Mouse (Mus musculus) frontal cortex, adult 2 months (tissue): ENCODE measurements around the gene Onecut3. TPM values are rescaled to one million over a fixed set of nuclear protein-coding genes. Genes with fewer than 3 reads are reported as not detected.
A peak's percentile ranks its signal among the peaks of the same experiment; 100 is the strongest.

Experiments
- DNase-seq, 2 experiments: peaks; one replicate each; pipeline ENCODE4 v3.0.0; 2022; ENCODE audit warnings: low spot score in 1 of 2; ENCODE audit errors: extremely low spot score in 1 of 2
- polyA plus RNA-seq: library from polyadenylated mRNA; depleted of rRNA; stranded (reverse); fragments of >200 nt; gene quantifications from 2 replicates; pipeline ENCODE4 v1.2.3, GENCODE M21; 2012; rRNA removed

Onecut3 gene
- 0.02 and 0.04 TPM in 2 replicates for polyA plus RNA-seq

DNA sequence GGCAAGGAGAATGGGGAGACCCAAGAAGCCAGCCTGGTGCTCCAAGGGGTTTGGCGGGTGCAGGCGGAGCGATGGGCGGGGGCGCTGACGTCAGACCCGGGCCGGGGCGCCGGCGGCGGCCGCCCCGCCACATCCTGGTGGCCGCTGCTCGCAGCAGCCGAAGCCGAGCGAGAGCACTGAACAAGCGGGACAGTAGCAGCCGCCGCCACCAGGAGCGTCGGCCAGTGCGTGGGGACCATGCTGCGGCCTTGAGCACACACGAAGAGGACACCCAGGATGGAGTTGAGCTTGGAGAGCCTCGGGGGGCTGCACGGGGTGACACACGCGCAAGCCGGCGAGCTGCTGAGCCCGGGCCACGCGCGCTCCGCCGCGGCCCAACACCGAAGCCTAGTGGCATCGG, at the start of gene Onecut3:
TSS of gene Onecut3 (plus strand) at position 104 of the 400 bp plus-strand sequence.
- DNase-seq: no peak

DNA sequence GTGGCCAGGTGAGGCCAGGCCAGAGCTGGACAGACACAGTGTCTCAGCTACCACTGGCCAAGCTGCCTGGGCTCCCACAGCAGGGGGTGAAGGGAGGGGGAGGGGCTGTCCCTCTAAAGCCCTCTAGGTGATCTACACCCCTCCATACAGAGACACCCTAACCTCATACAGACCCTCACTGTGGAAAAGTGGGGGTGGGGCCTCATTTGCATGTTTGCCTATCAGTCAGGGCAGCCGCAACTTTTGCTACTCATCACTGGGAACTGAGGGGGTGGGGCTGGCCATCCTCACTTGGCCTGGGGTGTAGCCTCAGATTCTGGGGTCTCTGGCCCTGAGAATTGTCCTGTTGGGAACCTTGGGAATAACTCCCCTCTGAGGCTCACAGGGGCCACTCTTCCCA, 49.6 kb upstream of the Onecut3 start:
- no peak for DNase-seq

- DNase-seq: peak; percentile 52 to 84
Observed at GRCm38 (mm10) chr10:80445898-80446601, 48.6 kb upstream of the Onecut3 start.

DNA sequence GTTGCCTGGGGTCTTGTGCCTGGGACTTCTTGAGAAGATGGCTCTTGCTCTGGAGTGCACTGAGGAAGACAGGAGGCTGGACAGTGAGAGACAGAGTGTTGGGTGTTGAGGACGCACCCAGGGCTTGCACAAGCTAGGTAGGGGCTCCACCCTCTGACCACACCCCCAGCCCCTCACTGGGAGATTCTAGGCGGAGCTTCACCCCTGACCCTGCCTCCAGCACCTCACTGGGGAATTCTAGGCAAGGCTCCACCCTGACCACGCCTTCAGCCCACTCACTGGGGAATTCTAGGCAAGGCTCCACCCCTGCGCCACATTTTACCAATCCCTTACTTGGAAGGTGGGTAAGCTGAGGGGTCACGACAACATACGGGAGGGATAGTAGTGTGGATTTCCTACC, 44.0 kb upstream of the Onecut3 start:
- no peak for DNase-seq

DNA sequence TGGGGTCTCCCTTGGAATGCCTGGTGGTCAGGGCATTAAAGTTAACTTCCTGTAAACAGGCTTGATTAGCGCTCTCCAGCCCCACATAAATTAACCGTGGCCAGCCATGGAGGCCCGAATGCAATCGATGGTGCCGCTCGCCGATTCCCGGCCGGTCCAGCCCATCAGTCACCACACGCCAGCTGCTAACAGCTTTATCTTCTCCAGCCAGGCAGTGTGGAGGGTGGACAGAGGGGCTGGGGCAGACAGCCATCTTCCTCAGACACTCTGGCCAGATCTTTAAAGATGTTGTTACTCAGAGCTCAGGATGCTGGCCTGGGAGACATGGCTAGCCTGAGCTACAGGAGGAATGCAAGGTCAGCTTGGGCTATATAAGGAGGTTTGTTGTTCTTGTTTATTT, 41.0 kb upstream of the Onecut3 start:
- no peak for DNase-seq

- DNase-seq: no peak
Observed at GRCm38 (mm10) chr10:80454781-80455180, 39.9 kb upstream of the Onecut3 start.

DNA sequence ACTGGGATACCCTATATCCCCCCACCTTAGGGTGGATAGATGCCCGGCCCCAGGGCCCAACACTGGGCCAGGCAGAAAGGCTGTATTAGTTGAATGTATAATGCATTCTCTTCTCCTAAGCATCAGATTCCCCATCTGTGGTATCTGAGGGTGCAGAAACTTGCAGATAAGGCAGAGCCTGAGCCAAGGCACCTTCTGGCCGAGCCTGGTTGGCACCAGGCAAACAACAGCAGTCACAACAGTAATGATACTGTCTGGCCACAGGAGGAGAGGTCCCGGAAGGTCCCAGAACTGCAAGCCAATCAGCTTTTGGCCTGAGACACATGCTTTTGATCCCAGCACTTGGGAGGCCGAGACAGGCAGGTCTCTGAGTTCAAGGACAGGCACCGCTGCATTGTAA, 38.9 kb upstream of the Onecut3 start:
- no peak for DNase-seq

DNA sequence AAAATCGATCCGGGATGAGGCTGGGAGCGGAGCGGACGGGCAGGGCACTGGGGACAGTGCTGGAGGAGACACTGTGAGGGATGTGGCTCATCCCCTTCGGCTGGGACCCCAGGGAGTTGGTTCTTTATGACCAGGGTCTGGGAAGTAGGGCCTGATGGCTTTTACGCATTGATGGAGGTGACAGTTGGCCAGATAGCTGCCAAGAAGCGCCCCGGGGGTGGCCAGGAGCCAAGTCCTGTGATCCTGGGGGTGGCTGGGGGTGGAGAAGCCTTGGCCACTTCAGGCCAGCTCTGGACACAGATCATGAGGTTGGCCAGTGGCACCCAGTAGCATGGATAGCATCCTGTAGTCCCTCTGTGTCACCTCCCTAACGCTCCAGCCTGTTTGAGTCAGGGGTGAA, 35.4 kb upstream of the Onecut3 start:
- no peak for DNase-seq

GRCm38 (mm10) chr10:80459671-80460070, 35.0 kb upstream of the Onecut3 start:
- no peak for DNase-seq

DNA sequence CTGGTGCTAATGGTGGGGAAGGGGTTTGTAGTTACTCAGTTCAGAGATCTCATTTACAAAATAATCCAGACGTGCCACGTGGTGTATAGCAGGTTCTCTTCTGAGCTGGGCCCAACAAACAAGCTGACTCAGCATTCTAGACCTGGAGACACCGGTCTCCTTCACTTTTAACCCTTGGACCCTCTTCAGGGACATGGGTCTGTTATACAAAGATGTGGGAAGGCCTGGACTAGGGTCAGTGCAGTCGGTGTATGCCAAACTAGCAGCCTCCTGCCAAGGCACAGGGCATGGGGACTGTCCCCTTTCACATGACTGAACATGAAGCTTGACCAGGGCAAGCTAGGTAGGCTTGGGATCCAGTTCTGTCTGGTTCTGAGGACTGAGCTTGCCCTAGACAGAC, 34.3 kb upstream of the Onecut3 start:
- no peak for DNase-seq

DNA sequence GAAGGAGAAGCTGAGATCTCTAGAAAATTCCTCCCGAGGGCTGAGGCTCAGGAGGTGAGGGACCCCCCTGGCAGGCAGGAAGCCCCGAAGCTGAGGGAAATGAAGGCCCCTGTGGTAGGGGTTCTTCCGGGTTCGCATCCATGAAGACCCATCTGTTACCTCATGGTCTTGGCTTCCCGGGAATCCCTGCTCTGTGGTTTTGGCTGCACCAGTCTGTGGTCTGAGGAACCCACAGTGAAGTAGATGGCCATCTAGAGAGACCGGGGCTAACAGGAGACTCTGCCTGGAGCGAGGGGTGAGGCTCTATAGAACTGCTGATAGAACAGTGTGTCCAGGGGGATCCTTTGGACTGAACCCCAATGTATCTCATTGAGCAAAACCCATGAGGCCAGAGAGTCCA, 33.3 kb upstream of the Onecut3 start:
- no peak for DNase-seq

- no peak for DNase-seq
Observed at GRCm38 (mm10) chr10:80464381-80465035, 30.1 kb upstream of the Onecut3 start.

- DNase-seq: no peak
Observed at GRCm38 (mm10) chr10:80465066-80465465, 29.6 kb upstream of the Onecut3 start.

GRCm38 (mm10) chr10:80475290-80475959, 19.2 kb upstream of the Onecut3 start:
- DNase-seq: peak; percentile 39 to 88

- DNase-seq: no peak
Observed at GRCm38 (mm10) chr10:80478531-80478930, 16.1 kb upstream of the Onecut3 start.

DNA sequence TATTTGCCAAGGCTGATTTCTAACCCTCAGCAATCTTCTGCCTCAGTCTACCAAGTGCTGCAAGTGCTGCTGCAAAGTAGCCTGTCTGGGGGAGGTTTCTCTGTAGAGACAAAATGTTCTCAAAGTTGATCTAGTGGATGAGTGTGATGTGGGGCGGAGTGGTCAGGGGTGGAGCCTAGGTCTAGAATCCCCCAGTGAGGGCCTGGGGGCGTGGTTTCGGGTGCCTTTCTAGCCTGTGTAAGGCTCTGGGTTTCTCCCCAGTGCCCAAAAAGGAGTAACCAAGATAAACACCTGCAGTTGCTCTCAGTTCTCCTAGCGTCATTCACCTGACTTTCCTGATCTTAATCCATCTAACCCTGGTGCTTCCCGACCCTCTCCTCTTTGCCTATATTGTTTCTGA, 13.6 kb upstream of the Onecut3 start:
- DNase-seq: no peak

DNA sequence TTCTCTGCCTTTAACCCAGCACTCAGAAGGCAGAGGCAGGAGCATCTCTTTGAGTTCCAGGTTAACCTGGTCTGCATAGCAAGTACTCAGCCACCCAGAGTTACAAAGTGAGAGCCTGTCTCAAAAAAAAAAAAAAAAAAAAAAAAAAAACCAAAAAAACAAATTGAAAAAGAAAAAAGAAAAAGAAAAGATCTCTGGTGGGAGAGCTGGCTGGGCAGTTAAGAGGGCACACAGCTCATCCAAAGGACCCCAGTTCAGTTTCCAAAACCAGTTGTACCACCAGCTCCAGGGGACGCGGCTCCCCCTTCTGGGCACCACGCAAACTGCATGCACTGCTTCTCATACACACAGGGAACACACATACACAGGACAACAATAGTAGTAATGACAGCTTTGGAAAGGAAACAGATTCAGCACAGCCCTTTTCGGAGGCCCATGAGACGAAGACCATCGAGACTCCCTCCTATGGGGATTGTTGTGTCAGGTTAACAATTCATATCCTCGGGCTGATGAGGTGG, 7.7 kb upstream of the Onecut3 start:
- DNase-seq: no peak

DNA sequence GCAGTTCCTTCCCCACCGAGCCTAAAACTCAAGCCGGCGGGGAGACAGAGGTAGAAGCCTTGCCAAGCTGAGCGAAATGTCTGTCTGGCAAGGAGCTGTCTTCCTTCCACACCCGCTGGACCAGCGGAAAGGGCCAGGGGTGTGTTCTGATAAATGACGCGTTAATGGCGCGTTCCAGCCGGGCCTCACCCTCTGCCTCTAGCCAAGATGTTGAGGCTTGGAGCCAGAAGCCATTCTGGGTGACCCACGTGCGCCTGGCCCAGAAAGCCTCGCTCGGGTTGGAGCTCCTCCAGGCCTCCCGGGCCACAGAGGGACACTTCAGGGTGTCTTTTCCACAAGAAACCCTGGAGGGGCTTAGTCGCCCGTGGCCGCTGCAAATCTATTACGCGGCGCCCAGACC, 4.6 kb upstream of the Onecut3 start:
- DNase-seq: no peak

- DNase-seq: no peak
Observed at GRCm38 (mm10) chr10:80495901-80496300, 1.3 kb downstream of the Onecut3 start.

DNA sequence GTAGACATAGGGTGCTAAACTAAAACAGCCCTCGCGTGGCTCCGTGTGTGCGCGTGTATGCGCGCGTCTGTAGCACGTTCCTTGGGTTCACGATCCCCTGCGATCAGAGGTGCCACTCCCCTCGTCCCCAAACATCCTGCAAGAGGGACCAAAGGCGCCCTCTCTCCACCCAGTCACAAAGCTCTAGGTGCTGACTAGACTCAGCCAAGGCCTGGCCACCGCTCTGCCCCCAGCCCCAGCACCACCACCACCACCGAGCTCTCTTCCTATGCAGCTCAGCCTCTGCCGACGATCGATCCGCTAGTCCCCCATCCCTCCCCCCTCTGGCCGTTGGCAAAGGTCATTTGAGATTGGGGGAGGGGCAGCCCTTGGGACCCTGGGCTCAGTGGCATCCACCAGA, 1.8 kb downstream of the Onecut3 start:
- no peak for DNase-seq

DNA sequence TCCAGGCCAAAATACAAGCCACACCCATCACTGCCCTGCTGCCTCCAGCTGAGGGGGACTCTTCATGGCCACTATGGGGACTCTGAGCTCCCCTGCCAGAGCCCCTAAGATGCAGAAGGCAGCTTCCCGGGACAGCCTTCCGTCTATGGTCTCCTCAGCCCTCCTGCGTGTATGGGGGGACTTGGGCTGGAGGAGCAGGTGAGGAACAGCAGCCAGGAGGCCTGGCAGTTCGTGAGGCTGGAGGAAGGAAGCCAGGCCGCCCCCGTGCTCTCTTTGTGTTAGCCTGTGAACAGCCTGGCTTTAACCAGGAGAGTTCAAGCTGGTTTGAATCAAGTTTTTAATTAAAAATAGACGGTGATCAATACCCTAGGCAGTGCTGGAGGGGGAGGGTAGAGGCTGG, 7.7 kb downstream of the Onecut3 start:
- no peak for DNase-seq
